Mouse (Mus musculus) E14TG2a.4 (cell line): ENCODE measurements around the gene Sdk2.

Experiments used
- CTCF ChIP-seq: conservative IDR thresholded peaks from 2 replicates; pipeline ENCODE4 v1.5.1; 2014; ENCODE audit warnings: low read length
- NANOG ChIP-seq: IDR thresholded peaks from 2 replicates; pipeline ENCODE4 v1.6.1; 2014; ENCODE audit warnings: borderline replicate concordance, low read length, mixed read lengths
- POU5F1 ChIP-seq: IDR thresholded peaks from 2 replicates; pipeline ENCODE4 v1.6.1; 2014; ENCODE audit warnings: low read length, borderline replicate concordance

DNA sequence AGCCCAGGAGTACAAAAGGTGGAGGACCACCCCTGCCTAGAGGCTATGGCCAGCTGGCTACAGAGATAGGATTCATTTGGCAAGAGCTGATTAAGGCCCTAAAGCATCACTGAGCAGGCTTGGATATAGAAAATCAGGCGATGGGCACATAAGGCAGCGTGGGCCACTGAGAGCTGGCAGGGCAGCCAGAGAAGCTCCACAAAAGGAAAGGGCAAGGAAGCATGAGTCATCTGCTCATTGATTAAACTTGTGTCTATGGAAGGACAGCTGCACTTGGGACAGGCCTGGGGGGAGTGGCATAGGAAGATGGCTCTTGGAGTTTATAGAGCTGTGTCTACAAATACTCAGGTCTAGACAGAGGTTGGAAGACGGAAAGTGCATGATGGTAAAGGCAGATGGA, 104.1 kb downstream of the Sdk2 start:
- TF ChIP-seq CTCF (no peak), POU5F1 (no peak), NANOG (no peak)
